Mouse (Mus musculus): ENCODE measurements at regions not wholly inside any gene's neighbourhood (a gene's known extent, or its start where the extent isn't known, plus 50 kb on each side); places are given as distances from the start of the nearest gene placed in this dataset.

DNA sequence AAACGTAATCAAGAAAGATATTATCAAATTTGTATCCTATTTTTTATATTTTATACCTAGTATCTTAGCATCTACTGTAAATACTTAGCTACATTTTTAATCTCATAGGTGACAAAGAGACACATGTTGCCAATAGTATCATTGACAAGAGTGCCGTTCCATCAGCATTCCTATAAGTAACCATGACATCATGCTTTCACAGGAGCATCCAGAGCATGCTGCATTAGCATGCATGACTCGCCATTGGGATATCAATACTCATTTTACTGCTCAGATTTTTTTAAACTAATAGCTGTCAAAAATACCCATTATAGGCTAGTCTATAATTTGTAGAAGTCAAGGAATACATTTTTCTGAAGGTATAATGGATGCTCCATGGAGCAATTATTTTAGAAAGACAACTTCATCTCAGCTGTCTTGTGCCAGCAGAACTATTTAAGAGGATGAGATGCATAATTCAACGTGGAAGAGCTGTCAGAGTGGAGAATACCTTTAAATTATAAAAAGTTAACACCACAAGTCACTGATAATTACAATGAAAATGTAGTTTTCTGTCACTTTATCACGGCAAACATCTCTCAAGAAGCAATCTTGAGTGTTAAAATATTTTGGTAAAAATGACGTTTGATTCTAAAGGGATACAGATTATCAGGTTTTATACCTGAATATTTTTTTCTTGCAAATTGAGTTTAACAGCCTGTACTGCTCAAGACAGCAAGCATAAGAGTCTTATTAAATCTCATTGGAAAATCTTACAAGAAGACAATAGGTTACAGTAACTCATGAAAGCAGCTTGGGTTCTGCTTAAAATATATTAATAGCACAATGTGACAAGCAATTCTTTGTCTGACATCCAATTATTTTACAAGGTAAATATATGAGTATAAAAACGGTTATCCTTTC is 1823.7 kb upstream of the Zeb2 start:
- in situ Hi-C loops (cut with MboI; ENCODE audit: low pct_ligation_motif_present, low pct_unique_long_range_greater_than_20kb, low sequenced_read_pairs) (no loop called here), dilution Hi-C loops (cut with MboI; ENCODE audit: extremely low pct_ligation_motif_present, extremely low pct_unique_long_range_greater_than_20kb, low sequenced_read_pairs) (no loop called here)
- H3K4me2 ChIP-seq (ENCODE audit: insufficient read depth, low read depth, poor library complexity, severe bottlenecking), result no peak overlapping the region
- no peak overlapping the region for H3K4me3 ChIP-seq (replicated peaks in 1 of 3; ENCODE audit: low read depth in 2 of 3, low read length in 2 of 3, poor library complexity in 1 of 3)
- H3K4me1 ChIP-seq (ENCODE audit: control insufficient read depth in 1 of 2, insufficient read depth in 2 of 2), result no peaks in the 10 kb centered on the region
- no peaks in the 10 kb centered on the region for H3K79me2 ChIP-seq (replicated peaks; ENCODE audit: control insufficient read depth, extremely low read depth, insufficient read depth, poor library complexity, severe bottlenecking)
- no peak for DNase-seq (ENCODE audit: extremely low read depth)
- H3K9me3 ChIP-seq (replicated peaks; ENCODE audit: low read length), result no peaks in the 10 kb centered on the region
- H3K9ac ChIP-seq (ENCODE audit: insufficient read depth, low read depth), result no peak overlapping the region
- TF ChIP-seq USF1 (IDR thresholded peaks at IDR 0.05; ENCODE audit: low read depth, low read length) (no peak), MYC (IDR thresholded peaks at IDR 0.05; ENCODE audit: low read depth, low read length) (no peak), JUN (IDR thresholded peaks at IDR 0.05; ENCODE audit: insufficient read depth, low read depth, low read length) (no peak), SIN3A (IDR thresholded peaks at IDR 0.05; ENCODE audit: low read length) (no peak), POLR2A (IDR thresholded peaks at IDR 0.05; ENCODE audit: low read depth, low read length) (no peak), MEF2A (IDR thresholded peaks at IDR 0.05; ENCODE audit: borderline replicate concordance, low read depth, low read length) (no peak), MXI1 (IDR thresholded peaks at IDR 0.05; ENCODE audit: low read depth, low read length) (no peak), ZMIZ1 (IDR thresholded peaks at IDR 0.05; ENCODE audit: low read depth, low read length) (no peak), RAD21 (IDR thresholded peaks at IDR 0.05; ENCODE audit: low read depth, low read length) (no peak), ZKSCAN1 (IDR thresholded peaks at IDR 0.05; ENCODE audit: borderline replicate concordance, low read depth, low read length) (no peak), MAX (IDR thresholded peaks at IDR 0.05; ENCODE audit: low read length) (no peak)
- no peak overlapping the region for H3K27ac ChIP-seq (ENCODE audit: insufficient read depth, low read depth)
- H3K27me3 ChIP-seq (replicated peaks), result no peaks in the 10 kb centered on the region
- no peaks in the 10 kb centered on the region for H3K36me3 ChIP-seq (replicated peaks in 1 of 2; ENCODE audit: control insufficient read depth in 1 of 2, insufficient read depth in 1 of 2, low read length in 1 of 2)

DNA sequence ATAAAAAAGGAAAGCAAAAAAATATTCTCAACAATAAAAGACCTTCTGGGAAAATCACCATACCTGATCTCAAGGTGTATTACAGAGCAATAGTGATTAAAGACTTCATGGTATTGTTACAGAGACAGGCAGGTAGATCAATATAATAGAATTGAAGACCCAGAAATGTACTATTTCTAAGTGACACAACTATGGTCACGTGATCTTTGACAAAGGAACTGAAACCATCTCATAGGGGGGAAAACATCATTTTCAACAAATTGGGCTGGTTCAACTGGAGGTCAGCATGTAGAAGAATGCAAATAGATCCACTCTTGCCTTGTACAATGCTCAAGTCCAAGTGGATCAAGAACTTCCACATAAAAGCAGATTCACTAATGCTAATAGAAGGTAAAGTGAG is 1815.6 kb upstream of the Zeb2 start:
- Histone ChIP-seq H3K79me2 (replicated peaks; ENCODE audit: control insufficient read depth, extremely low read depth, insufficient read depth, poor library complexity, severe bottlenecking) (no peaks in the 10 kb centered on the region), H3K9ac (ENCODE audit: insufficient read depth, low read depth) (no peak overlapping the region), H3K4me2 (ENCODE audit: insufficient read depth, low read depth, poor library complexity, severe bottlenecking) (no peak overlapping the region), H3K4me3 (replicated peaks in 1 of 3; ENCODE audit: low read depth in 2 of 3, low read length in 2 of 3, poor library complexity in 1 of 3) (no peak overlapping the region), H3K36me3 (replicated peaks in 1 of 2; ENCODE audit: control insufficient read depth in 1 of 2, insufficient read depth in 1 of 2, low read length in 1 of 2) (no peaks in the 10 kb centered on the region), H3K9me3 (replicated peaks; ENCODE audit: low read length) (no peaks in the 10 kb centered on the region), H3K27me3 (replicated peaks) (no peaks in the 10 kb centered on the region), H3K4me1 (ENCODE audit: control insufficient read depth in 1 of 2, insufficient read depth in 2 of 2) (peaks cover 2 to 4% of the 10 kb centered on the region in 2 experiments; a peak in 1 of 4 replicates), H3K27ac (ENCODE audit: insufficient read depth, low read depth) (no peak overlapping the region)
- in situ Hi-C loops (cut with MboI; ENCODE audit: low pct_ligation_motif_present, low pct_unique_long_range_greater_than_20kb, low sequenced_read_pairs) (no loop called here), dilution Hi-C loops (cut with MboI; ENCODE audit: extremely low pct_ligation_motif_present, extremely low pct_unique_long_range_greater_than_20kb, low sequenced_read_pairs) (no loop called here)
- TF ChIP-seq KAT2A (IDR thresholded peaks at IDR 0.05; ENCODE audit: insufficient replicate concordance, low read length) (no peak), ELF1 (IDR thresholded peaks at IDR 0.05; ENCODE audit: low read depth, low read length) (no peak), MAZ (IDR thresholded peaks at IDR 0.05; ENCODE audit: low read depth, low read length) (no peak), TBP (conservative IDR thresholded peaks at IDR 0.05; ENCODE audit: low read depth, low read length) (no peak), SIN3A (IDR thresholded peaks at IDR 0.05; ENCODE audit: low read length) (no peak), BHLHE40 (IDR thresholded peaks at IDR 0.05; ENCODE audit: low read depth, low read length) (peak; percentile 42), RAD21 (IDR thresholded peaks at IDR 0.05; ENCODE audit: low read depth, low read length) (no peak), USF1 (IDR thresholded peaks at IDR 0.05; ENCODE audit: low read depth, low read length) (peak; percentile 52), USF2 (conservative IDR thresholded peaks at IDR 0.05; ENCODE audit: low read depth, low read length) (peak; percentile 71), MYC (IDR thresholded peaks at IDR 0.05; ENCODE audit: low read depth, low read length) (no peak)
- DNase-seq (ENCODE audit: extremely low read depth), result peak; percentile 6
